In genomic region chr17:51833578-51834361, GRCm38 (mm10) we compare ENCODE assay signal across 9 mouse cellular contexts. TPM values are rescaled to one million over a fixed set of nuclear protein-coding genes. Genes with fewer than 3 reads are reported as not detected.
DNase-seq lines count a peak whose midpoint lies in the region; ATAC-seq lines count a peak whose summit lies in the region.
"Had no signal": no experiment of that assay in that cellular context is flagged by ENCODE, and none has a peak within 500 bp of the region (broad histone marks: within the 10 kb centered on the region; RNA-seq: fewer than 3 reads in every experiment).

No protein-coding gene starts in this region.

- H3K9ac ChIP-seq in heart, embryonic 15.5 days, result no peak overlapping the region
- H3K9ac ChIP-seq in hindbrain, embryonic 16.5 days (ENCODE audit: low read depth, low read length), result peak overlapping the region; percentile 83

- H3K27me3 ChIP-seq in heart, embryonic 15.5 days, result peaks cover 57% of the 10 kb centered on the region
- H3K27me3 ChIP-seq in hindbrain, embryonic 16.5 days (replicated peaks; ENCODE audit: control insufficient read depth, insufficient read depth, low read length), result peaks cover 9% of the 10 kb centered on the region

- no peak for ATAC-seq in heart, embryonic 15.5 days (replicated peaks; ENCODE audit: insufficient number of reproducible peaks, insufficient read depth, low FRiP score, low read depth)
- ATAC-seq in common myeloid progenitor, adult 5-6 weeks (replicated peaks; ENCODE audit: low read depth, poor library complexity, severe bottlenecking), result 0 out of 2 replicates have a peak, but pooled peaks have one; percentile 3
- no peak for ATAC-seq in hindbrain, embryonic 16.5 days

- peak overlapping the region; percentile 71 for H3K4me3 ChIP-seq in heart, embryonic 15.5 days
- H3K4me3 ChIP-seq in hindbrain, embryonic 16.5 days (ENCODE audit: low read length), result peak overlapping the region; percentile 83

- intact Hi-C loops in heart, postnatal 36 days (cut with DNase I), result no loop called here

- peaks cover 20% of the 10 kb centered on the region for H3K4me1 ChIP-seq in heart, embryonic 15.5 days (replicated peaks)
- peaks cover 15% of the 10 kb centered on the region for H3K4me1 ChIP-seq in hindbrain, embryonic 16.5 days (ENCODE audit: control insufficient read depth, insufficient read depth, low read depth, low read length)

- 4% methylated on average over 16 of the region's 16 CpGs for whole genome bisulfite sequencing in heart, embryonic 15.5 days
- 2% methylated on average over 16 of the region's 16 CpGs for WGBS in hindbrain, embryonic 16.5 days

- H3K9me3 ChIP-seq in heart, embryonic 15.5 days (replicated peaks), result no peaks in the 10 kb centered on the region
- no peaks in the 10 kb centered on the region for H3K9me3 ChIP-seq in hindbrain, embryonic 16.5 days (ENCODE audit: control insufficient read depth, low read length)

- H3K27ac ChIP-seq in heart, embryonic 15.5 days, result no peak overlapping the region
- H3K27ac ChIP-seq in hindbrain, embryonic 16.5 days (ENCODE audit: low read depth, low read length), result no peak overlapping the region

- no peak for DNase-seq in heart, postnatal 36 days
- DNase-seq in naive thymus-derived CD4-positive, alpha-beta T cell, adult 2 months (ENCODE audit: low read depth), result peak; percentile 65
- DNase-seq in gastrocnemius, postnatal 25 days, result no peak
- DNase-seq in layer of hippocampus, adult 9-10 months (ENCODE audit: low spot score), result no peak
- no peak for DNase-seq in urinary bladder, postnatal 36 days (ENCODE audit: low spot score in 2 of 2)

- H3K36me3 ChIP-seq in heart, embryonic 15.5 days, result no peaks in the 10 kb centered on the region
- H3K36me3 ChIP-seq in hindbrain, embryonic 16.5 days (ENCODE audit: control insufficient read depth, insufficient read depth, low read length), result no peaks in the 10 kb centered on the region
- H3K36me3 ChIP-seq: G1E had no signal

- peak overlapping the region; percentile 99 for H3K4me2 ChIP-seq in heart, embryonic 15.5 days
- peak overlapping the region; percentile 83 for H3K4me2 ChIP-seq in hindbrain, embryonic 16.5 days (ENCODE audit: low read length)

RNA-seq across cellular contexts. Expression of gene Satb1, which starts 0.7 kb away (rescaled TPM):
- polyA plus RNA-seq in heart, embryonic 15.5 days (2015; fragmentation: Nextera tagmentation; extraction: Ambion mirVana), result 8.0 and 12.9 TPM in 2 replicates
- total RNA-seq in heart, postnatal 36 days (2021), result 10 to 100 TPM; 24.5 to 30.1 TPM
- total RNA-seq in common myeloid progenitor, adult 5-6 weeks (2017), result 37.1 and 59.0 TPM in 2 replicates
- polyA plus RNA-seq in hindbrain, embryonic 16.5 days (2015; fragmentation: Nextera tagmentation; extraction: Ambion mirVana), result 27.4 and 33.7 TPM in 2 replicates
- total RNA-seq in gastrocnemius, postnatal 25 days (2021), result 10 to 100 TPM; 64.0 to 78.8 TPM
- polyA plus RNA-seq: G1E had no signal
